Mouse (Mus musculus) thymus, postnatal 0 days (tissue): ENCODE data around the gene Polr3b. TPM values are rescaled to one million over a fixed set of nuclear protein-coding genes. Genes with fewer than 3 reads are reported as not detected.

Experiments
- DNase-seq: peaks from one replicate; pipeline ENCODE4 v3.0.0-alpha.2; 2015; ENCODE audit warnings: low spot score
- polyA plus RNA-seq: library from polyadenylated mRNA; unstranded; fragments of >200 nt; fragmentation: Nextera tagmentation; extraction: Ambion mirVana; gene quantifications from 2 replicates; pipeline ENCODE4 v1.2.1, GENCODE M21; 2015

The Polr3b gene
- polyA plus RNA-seq = 11.3 and 12.1 TPM in 2 replicates

DNA sequence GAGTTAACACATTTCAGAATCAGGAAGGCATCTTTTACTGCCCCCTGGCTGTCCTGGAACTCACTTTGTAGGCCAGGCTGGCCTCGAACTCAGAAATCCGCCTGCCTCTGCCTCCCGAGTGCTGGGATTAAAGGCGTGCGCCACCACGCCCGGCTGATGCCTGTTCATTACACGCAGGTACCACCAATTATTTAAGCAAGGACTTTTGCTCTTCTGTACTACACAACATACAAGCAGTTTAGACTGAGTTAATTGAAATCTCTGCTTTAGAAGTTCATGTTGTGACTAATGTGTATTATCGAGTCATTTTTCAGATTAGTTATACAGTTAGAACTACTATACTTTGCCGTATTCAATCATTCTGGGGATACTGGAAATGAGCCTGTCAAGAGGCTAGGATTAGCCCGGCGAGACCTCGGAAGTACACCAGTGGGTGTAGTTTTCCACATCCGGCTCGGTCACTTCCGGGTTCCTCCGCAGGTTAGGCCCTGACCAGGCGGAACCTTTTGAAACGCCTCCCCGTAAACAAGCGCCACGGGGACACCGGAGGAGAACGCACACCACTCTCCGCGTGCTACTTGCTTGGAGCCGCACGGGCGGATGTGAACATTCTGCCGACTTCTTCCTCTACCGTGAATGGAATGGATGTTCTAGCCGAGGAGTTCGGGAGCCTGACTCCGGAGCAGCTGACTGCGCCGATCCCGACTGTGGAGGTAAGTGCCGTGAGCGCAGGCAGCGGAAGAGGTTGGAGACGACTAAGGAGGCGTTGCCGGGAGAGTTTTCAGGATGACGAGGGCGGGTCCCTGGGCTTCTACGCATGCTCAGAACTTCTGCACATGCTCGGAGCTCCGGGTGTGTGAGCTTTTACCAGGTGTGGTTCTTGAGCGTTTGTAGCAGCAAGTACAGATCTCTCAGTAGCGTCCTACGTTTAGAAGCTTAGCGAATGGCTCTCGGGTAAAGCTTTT lies at the start of gene Polr3b:
Gene Polr3b, plus strand, starts transcription at position 467 of the 965 bp plus-strand sequence.
- DNase-seq = peak; percentile 92

GRCm38 (mm10) chr10:84573671-84574420 lies 48.2 kb upstream of the Polr3b start:
- no peak for DNase-seq

GRCm38 (mm10) chr10:84576029-84576394 lies 46.1 kb upstream of the Polr3b start:
- DNase-seq = no peak

GRCm38 (mm10) chr10:84576395-84577070 lies 45.6 kb upstream of the Polr3b start, which contains the start of gene Tcp11l2:
Tcp11l2 (plus strand) TSS chr10:84576626.
- peak; percentile 96 for DNase-seq

DNA sequence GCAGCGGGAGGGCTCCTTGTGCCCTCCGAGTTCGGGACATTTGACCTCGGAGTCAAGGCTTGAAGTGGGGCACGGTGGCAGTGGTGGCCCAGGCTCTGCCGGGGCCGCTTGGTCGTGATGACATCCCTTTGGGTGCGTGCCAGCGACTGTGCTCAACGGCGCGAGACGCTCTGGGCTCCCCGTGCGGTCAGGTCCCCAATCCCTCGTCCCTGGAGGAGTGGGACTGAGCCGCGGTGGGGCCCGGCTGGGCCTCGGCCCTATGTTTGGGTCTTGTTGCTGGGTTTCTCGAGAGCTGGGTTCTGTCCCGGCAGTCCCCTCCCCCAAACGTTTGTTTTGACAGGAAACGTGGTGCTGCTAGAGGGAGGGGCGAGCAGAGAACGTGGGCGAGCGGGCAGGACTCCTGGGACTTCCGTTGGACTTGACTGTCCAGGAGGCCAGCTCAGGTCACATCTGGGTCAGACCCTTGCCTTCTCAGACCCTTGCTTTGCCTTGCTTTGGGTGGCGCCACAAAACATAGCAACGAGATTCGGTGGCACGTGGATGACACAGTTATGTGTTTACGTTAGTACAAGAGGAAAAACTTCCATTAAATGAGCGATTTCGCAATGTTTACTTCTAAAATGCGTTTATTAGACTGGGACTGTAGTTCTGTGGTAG lies 44.9 kb upstream of the Polr3b start:
- peak; percentile 73 for DNase-seq

DNA sequence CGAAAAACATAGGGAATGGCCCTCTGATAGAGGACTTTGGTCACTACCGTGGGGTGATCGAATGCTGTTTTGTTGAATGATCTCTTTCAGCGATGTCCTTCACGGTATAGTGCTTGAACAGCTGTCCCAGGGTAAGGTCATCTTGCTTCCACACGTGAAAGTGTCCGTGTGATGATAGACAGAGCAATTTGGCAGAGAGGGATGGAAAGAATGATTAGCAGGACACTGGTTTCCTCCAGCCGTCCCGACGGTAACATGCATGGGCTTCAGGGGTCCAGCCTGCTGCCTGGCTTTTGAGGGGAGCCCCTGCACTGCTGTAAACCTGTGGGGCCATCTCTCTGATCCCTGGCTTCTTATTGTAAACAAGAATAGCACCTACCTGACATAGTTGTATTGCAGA lies 43.4 kb upstream of the Polr3b start:
- DNase-seq = no peak

- DNase-seq = no peak
Observed at GRCm38 (mm10) chr10:84579527-84579926, 42.6 kb upstream of the Polr3b start.

DNA sequence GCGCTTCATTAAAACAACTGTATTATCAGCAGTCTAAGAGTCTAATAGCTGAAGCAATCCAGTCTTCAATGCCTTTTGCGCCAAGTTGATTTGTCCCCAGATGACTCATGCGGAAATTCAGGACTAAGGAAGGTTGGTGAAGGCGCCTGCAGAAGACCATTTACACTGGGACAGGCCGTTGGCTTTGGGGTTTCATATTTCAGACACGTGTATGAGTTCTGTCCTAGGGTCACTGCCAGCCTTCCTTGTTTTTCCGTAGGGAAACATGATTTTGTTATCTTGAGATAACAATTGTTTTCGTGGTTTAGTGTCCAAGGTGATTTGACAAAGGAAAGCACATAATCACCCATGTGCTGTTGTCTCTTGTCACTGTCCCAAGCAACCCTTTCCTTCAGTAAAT lies 40.9 kb upstream of the Polr3b start:
- DNase-seq = no peak

GRCm38 (mm10) chr10:84582236-84582635 lies 39.9 kb upstream of the Polr3b start:
- DNase-seq = no peak

DNA sequence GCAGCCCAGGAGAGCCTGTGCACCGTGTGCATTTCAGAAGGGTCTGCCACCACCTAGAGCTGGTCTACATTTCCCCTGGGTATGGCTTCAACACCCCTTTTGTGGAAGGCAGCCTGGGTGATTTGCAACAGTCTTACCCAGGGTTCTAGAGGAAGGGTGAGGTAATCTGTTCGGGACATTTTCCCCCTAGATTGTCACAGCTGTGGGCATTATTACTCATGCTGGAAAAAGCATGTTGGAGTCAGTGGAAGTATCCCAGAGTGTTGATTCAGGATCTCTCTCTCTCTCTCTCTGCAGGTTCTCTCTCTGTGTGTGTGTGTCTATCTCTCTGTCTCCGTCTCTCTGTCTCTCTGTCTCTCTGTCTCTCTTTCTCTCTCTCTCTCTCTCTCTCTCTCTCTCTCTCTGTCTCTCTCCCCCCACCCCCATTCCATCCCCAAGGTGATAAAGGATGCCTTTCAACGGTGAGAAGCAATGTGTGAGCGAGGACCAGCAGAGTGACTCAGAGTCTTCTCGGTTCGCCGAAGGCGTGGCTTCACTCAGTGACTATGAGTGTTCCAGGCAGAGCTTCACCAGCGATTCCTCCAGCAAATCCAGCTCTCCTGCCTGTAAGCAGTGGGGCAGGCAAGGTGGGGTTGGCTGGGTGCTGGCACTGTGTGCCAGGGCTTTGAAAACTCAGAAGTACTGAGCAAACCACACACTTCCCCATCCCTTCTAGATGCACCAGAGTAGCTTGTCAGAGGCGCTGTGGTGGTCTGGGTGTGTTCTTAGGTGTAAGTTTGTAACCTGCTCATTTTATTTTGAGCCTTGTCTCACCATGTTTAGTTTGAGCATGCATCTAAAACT lies 37.4 kb upstream of the Polr3b start:
- DNase-seq = no peak

DNA sequence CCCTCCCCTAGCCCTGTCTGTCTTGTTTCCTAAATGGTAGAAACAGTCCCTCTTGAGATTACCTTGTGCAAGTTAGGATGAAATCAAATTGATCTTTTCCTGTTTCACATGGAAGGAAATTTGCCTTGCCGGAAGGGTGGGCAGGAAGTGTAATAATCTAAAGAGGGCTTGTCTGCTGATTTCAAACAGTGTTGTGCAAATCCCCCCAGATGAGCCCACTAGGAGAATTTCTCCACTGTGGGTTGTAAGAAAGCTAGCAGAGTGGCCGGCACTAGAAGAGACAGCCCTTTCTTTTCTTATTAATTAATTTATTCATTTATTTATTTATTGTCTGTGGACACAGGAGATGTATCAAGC lies 36.8 kb upstream of the Polr3b start:
- no peak for DNase-seq

GRCm38 (mm10) chr10:84590956-84591355 lies 31.1 kb upstream of the Polr3b start:
- DNase-seq = no peak

- no peak for DNase-seq
Observed at GRCm38 (mm10) chr10:84591640-84592148, 30.4 kb upstream of the Polr3b start.

GRCm38 (mm10) chr10:84592745-84593144 lies 29.3 kb upstream of the Polr3b start:
- no peak for DNase-seq

DNA sequence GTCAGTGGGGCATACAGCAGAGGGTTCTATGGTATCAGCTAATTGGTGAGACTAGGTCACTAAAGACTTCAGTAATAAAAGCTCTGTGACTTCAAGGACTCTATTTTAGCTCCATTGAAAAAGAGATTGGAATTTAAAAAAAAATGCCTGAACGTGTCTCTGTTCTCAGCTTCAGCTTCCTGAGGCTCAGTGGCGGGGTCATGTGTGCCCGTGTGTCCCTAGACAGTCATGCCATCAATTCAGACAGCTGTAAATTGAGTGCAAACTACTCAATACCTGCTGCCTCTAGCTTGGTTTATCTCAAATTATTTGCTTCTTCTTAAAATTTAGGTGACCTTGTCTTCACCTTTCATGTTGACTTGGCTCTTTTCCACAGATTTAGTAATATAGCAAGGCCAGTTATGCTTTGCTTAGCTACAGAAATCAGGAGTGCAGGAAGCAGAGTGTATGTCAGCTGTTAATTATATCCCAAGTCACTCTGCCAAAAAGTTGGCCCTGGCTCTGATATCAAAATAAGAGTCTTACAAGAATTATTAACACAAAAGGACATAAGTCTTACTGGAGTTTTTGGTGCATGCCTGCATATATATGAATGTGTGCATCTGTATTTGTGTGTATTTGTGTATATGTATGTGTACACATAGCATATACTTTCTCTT lies 24.8 kb upstream of the Polr3b start:
- DNase-seq = no peak

- no peak for DNase-seq
Observed at GRCm38 (mm10) chr10:84598172-84598571, 23.9 kb upstream of the Polr3b start.

DNA sequence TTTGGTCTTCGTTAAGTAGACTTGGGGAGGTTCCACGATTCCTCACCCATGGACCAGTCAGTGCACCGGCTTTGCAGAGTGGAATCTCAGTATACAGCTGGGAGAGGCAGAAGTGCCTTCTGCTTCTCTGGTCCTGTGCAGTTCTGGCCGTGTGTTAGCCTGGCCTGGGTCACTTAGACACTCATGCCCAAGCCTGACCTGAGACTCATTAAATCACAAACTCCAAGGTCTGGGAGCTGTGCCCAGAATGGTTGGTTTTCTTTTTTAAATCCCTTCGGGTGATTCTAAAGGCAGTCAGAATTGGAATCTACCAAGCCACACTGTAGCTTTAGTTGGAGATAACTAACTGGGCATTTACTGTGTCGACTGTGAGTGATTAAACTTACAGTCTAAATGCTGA lies 22.0 kb upstream of the Polr3b start:
- no peak for DNase-seq

GRCm38 (mm10) chr10:84604335-84604734 lies 17.8 kb upstream of the Polr3b start:
- DNase-seq = no peak

- DNase-seq = no peak
Observed at GRCm38 (mm10) chr10:84608361-84608760, 13.7 kb upstream of the Polr3b start.
